Mouse (Mus musculus) cerebellum, adult 11 months (tissue): ENCODE measurements at regions not wholly inside any gene's neighbourhood (a gene's known extent, or its start where the extent isn't known, plus 50 kb on each side); places are given as distances from the start of the nearest gene placed in this dataset.
"Not testable (repeated sequence)": the region's sequence is repeated elsewhere in the genome, so short reads cannot be mapped to it uniquely, and the experiment has no call there.

Experiments used
- DNase-seq: peaks from one replicate; pipeline ENCODE4 v3.0.0; 2022

- not testable (repeated sequence) for DNase-seq
Measured at GRCm38 (mm10) chr9:94107701-94108100, 430.2 kb downstream of the 1190002N15Rik start.

- DNase-seq = no peak
Measured at GRCm38 (mm10) chr9:94104669-94105068, 433.2 kb downstream of the 1190002N15Rik start.

- DNase-seq = no peak
Measured at GRCm38 (mm10) chr9:94101958-94102357, 435.9 kb downstream of the 1190002N15Rik start.

GRCm38 (mm10) chr9:94094800-94095199 lies 443.1 kb downstream of the 1190002N15Rik start:
- no peak for DNase-seq

GRCm38 (mm10) chr9:94091658-94092225 lies 446.1 kb downstream of the 1190002N15Rik start:
- DNase-seq = no peak

- no peak for DNase-seq
Measured at GRCm38 (mm10) chr9:94089759-94090158, 448.1 kb downstream of the 1190002N15Rik start.

- no peak for DNase-seq
Measured at GRCm38 (mm10) chr9:94083629-94084411, 454.1 kb downstream of the 1190002N15Rik start.

- no peak for DNase-seq
Measured at GRCm38 (mm10) chr9:94074904-94075303, 463.0 kb downstream of the 1190002N15Rik start.

- DNase-seq = no peak
Measured at GRCm38 (mm10) chr9:94067121-94067520, 470.8 kb downstream of the 1190002N15Rik start.

- DNase-seq = no peak
Measured at GRCm38 (mm10) chr9:94053229-94053628, 484.7 kb downstream of the 1190002N15Rik start.

- no peak for DNase-seq
Measured at GRCm38 (mm10) chr9:94047845-94048244, 490.0 kb downstream of the 1190002N15Rik start.

GRCm38 (mm10) chr9:94045462-94046126 lies 492.3 kb downstream of the 1190002N15Rik start:
- no peak for DNase-seq

- DNase-seq = no peak
Measured at GRCm38 (mm10) chr9:94023761-94024160, 514.1 kb downstream of the 1190002N15Rik start.

- DNase-seq = no peak
Measured at GRCm38 (mm10) chr9:94021293-94021903, 516.5 kb downstream of the 1190002N15Rik start.

- DNase-seq = no peak
Measured at GRCm38 (mm10) chr9:94016747-94017487, 521.0 kb downstream of the 1190002N15Rik start.

- DNase-seq = no peak
Measured at GRCm38 (mm10) chr9:93992216-93992615, 545.7 kb downstream of the 1190002N15Rik start.

GRCm38 (mm10) chr9:93991141-93991540 lies 546.7 kb downstream of the 1190002N15Rik start:
- no peak for DNase-seq

GRCm38 (mm10) chr9:93981136-93981535 lies 556.7 kb downstream of the 1190002N15Rik start:
- no peak for DNase-seq

- no peak for DNase-seq
Measured at GRCm38 (mm10) chr9:93969691-93970284, 568.1 kb downstream of the 1190002N15Rik start.

- DNase-seq = no peak
Measured at GRCm38 (mm10) chr9:93969118-93969517, 568.8 kb downstream of the 1190002N15Rik start.

GRCm38 (mm10) chr9:93955235-93956040 lies 582.4 kb downstream of the 1190002N15Rik start:
- no peak for DNase-seq
